Mouse (Mus musculus) left cerebral cortex, postnatal 36 days (tissue): ENCODE data around the gene Lgsn. TPM values are rescaled to one million over a fixed set of nuclear protein-coding genes. Genes with fewer than 3 reads are reported as not detected.
A peak's percentile ranks its signal among the peaks of the same experiment; 100 is the strongest.

Experiments
- DNase-seq, 2 experiments: peaks; one replicate each; pipeline ENCODE4 v3.0.0; 2021 to 2022; ENCODE audit warnings: low spot score in 2 of 2, mixed read lengths in 1 of 2
- intact Hi-C: fragments of 180-260 bp; cut with DNase I; formaldehyde crosslinking; loops from one replicate; pipeline ENCODE4 v1.15.1; 2025
- total RNA-seq, 2 experiments: library from RNA; stranded (reverse); gene quantifications; 2 replicates each; pipeline ENCODE4 v1.2.3; 2021

Gene Lgsn
- not detected for total RNA-seq

DNA sequence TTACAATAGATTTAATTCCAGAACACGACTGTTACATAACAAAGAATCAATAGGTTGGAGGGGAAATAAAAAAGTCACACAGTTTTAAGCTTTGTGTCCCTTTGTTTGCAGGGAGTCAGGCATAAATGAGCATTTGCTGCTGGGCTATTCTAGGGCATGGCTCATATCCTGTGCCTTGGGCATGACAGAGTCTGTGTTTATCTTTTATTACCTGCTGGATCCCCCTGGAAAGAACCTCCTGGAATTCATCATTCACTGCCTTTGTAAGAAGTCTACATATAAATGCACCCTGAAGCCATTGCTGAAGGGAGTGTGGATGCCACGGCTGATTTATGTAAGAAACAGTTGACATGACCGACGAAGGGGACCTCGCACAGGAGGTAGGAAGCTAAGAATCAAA, at the start of gene Lgsn:
Lgsn (plus strand) TSS at position 301 of the 400 bp plus-strand sequence.
- no peak for DNase-seq
- intact Hi-C loops: no loop called here

DNA sequence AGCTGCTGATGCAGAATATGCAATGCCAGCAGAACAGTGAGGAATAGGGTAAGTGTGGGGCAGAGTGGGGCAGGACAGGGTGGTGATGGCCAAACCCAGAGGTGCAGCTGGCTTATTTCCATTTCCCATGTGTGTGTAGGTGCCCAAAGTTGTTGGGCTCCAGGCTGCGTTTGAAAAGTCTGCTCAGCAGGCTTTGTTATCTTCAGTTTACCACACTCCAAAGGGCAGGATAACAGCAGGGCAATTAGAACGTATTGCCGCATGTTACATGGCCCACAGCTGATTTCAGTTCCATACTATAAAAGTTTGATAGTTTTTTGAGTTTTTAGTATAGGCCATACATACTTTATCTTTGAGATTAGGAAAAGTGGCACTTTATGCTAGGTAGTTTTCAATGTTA, 37.8 kb upstream of the Lgsn start:
- intact Hi-C loops: no loop called here
- no peak for DNase-seq

DNA sequence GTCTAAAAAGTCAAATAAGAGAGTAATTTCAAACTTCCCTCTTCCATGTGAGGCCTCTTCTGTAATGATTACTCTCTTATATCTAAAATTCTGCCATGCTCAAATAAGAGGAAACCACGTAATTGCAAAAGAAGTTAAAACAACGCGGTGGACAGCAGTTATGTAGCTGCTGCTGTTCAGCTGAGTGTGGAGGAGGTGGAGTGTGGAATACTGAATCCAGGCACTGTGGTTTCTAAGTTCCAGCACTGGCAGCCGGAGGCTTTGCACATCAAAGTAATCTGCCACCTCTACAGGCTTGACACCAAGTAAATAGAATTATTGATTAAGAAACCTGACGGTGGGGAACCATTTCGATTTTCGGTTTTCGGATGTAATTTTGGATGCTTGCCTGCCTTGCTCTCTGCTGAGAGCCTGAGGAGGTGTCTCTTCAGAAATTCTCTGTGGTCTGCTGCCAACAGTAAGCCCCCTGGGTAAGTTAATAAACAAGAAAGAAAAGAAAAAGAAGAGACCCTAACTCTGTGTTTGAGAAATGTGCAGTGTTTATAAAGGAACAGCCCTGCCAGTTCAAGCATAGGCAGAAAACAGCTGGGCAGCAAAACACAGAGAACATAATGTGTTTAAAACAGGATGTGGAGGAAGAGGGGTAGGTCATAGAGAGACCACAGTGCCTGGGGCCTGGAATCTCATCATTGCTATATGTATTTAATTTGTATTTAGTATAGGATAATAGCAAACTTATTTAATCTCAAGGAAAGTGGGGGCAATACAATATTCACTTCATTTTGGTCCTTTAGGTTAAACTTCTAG, 33.7 kb upstream of the Lgsn start:
- DNase-seq: no peak
- intact Hi-C loops: no loop called here

DNA sequence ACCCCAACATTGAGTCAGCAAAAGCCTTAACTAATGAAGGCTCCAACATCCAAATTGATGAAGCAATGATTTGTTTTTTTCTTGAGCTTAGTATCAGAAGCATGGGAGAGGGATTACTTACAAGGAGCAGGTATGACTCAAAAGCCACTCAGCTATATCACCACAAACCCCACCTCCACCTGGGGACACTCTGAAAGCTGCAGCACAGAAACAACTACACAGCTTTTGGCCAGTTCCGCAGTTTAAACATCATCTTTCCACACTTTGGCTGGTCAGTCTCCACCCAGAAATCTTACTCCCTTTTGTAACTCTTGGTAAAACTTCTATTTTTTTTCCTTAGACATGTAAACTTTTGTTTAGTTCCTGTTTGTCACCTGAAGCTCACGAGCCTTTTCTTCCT, 32.6 kb upstream of the Lgsn start:
- intact Hi-C loops: no loop called here
- no peak for DNase-seq

DNA sequence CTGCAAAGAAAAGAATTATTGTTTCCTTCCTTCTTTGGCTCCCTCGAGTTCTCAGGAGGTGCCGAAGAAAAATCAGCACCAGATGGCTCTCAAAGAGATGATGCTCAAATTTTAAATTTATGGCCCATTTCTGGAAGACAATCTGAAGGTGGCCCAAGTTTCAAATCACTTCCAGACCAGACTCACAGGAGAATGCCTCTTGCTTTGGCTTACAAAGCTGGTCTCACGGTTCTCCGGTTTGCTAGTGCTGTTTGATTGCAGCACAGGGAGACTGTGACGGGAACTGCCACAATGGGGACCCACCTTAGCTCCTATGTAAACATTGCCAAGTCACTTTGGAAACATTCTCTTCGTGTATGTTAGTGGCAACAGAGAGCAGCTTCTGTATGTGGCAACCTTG, 26.5 kb upstream of the Lgsn start:
- intact Hi-C loops: loop anchor here (5.0 kb wide), 1 partner anchor 372 kb away; no protein-coding TSS in a partner anchor

DNA sequence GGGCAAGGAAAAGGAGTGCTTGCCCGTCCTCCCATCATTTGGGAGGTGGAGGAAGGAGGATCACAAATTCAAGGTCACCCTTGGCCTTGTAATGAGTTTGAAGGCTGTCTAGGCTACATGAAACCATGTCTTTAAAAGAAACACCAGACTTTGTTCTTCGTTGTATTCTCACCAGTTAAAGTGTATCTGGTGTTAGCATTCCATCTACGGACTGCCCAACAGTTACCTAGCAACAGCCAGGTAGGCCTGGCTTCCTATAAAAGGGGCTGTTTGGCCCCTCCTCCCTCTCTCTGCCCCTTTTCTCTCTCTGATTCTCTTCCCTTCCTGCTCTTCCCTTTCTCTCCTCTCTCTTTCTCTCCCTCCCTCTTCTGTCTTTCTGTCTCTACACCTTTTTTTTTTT, 25.7 kb upstream of the Lgsn start:
- intact Hi-C loops: loop anchor here (5.0 kb wide), 1 partner anchor 373 kb away; no protein-coding TSS in a partner anchor
- no peak for DNase-seq

More for the DNA sequence above, 26.5 kb upstream of the Lgsn start:
- DNase-seq: peak in 1 of 2 experiments; percentile 5

DNA sequence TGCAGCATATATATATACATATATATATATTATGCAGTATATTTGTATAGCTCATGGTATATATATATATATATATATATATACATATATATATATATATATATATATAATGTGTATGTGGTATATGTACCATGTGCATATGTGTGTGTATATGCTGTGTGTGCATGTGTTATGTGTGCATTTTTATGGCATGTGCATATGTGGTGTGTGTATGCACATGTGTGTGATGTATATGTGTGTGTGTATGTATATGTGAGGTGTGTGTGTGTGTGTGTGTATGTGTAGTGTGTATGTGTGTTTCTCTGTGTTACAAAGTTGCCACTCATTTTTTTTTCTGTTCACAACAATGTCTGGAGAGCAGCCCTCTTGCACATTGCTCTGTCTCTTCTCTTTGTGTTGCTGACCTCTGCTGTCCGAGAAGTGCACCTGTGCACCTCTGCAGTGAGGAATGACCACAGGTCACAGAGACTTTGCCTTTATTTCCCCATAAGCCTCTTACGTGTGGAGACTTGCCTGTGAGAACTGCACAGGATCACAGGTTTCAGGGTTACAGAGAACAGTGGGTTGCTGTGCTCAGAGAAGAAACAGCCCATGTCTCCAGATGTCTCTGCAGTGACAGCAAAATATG, 23.3 kb upstream of the Lgsn start:
- intact Hi-C loops: loop anchor here (5.0 kb wide), 1 partner anchor 376 kb away; no protein-coding TSS in a partner anchor
- no peak for DNase-seq

DNA sequence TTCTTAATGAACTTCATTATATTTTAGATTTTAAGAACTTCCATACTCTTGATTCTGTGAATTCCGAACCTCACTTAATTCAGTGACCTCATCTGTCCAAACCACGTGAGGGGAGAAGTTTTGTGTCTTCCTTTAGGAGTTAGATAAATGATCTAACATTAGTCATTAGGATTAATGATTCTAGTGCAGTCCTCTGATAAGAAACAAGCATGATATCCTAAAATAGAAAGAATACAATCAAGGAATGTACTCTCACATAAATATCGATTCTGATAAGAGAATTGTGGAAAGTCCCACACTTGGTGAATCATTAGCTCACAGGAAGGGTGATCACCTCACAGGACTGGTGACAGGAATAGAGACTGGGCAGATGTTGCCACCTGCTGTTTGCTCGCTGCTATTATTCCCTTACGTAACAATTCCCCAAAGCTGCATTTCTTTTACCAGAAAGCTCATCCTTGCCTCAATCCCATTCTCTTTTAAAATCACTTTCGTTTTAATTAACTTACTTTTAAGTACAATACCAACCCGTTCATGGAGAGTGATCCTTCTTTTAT, 22.3 kb upstream of the Lgsn start:
- intact Hi-C loops: loop anchor here (2.0 to 5.0 kb wide), 2 partner anchors 203 to 377 kb away; no protein-coding TSS in a partner anchor
- peak; percentile 25 to 45 for DNase-seq

DNA sequence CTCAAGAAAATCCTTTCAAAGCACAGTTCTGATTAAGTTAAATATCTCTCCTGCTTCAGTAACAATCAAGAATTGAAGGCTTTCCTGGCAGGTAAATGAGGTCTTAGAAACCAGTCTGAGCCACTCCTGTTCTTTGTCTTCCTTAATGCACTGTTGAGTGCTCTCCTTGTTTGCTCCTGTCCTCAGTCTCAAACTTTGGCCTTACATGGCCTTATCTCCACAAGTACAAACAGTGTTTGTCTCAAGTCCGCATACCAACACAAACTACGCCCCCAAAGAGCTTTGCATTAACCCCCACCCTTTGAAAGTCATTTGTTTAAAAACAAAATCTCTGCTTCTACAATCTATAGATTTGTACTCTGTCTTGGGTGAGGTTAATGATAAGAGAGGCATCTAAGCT, 20.0 kb upstream of the Lgsn start:
- DNase-seq: no peak
- intact Hi-C loops: no loop called here

DNA sequence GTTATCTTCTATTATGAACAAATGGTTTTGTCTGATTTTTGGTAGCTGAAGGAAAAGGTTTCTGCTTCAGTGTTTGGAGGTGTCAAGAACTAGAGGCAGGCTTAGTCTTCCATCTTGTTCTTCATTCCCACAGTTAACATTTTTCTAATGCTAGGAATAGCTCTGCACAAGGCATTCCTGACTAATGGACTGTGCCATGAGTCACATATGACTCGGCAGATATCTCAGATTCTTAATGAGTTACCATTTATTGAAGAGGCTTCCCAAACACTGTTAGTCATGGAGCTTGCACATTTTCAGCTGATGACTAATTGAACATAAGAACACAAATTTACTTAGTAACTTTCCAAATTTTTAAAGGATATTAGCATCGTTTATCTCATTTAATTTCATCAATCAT, 19.3 kb upstream of the Lgsn start:
- DNase-seq: no peak
- intact Hi-C loops: no loop called here

DNA sequence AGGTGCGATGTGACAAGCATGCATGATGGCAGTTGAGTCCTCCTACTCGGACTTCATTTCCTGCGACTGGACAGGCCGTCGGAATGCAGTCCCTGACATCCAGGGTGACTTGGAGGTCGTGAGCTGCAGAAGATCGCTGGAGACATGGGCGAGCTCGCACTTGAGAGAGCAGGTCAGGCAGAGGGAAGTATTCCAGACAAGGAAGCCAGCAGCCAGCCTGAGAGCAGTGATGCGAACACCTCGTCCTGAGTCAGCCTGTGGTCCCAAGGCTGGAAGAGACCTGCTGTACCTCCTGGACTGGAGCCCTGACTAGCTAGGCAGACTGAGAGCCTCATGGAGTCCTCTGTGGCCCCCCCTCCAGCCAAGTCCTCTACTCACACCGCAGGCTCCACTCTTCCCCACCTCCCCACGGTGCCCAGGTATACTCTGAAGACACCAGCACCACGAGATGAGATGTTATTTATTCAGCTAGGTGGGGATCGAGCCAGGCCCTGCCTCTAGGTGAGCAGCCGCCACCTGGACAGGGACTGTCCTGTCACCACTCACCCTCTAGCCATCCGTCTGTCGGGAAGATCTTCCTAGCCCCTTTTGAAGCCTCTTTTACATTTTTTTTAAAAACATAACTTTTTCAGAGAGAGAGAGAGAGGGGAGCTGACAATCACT, 11.5 kb upstream of the Lgsn start:
- DNase-seq: no peak
- intact Hi-C loops: no loop called here

DNA sequence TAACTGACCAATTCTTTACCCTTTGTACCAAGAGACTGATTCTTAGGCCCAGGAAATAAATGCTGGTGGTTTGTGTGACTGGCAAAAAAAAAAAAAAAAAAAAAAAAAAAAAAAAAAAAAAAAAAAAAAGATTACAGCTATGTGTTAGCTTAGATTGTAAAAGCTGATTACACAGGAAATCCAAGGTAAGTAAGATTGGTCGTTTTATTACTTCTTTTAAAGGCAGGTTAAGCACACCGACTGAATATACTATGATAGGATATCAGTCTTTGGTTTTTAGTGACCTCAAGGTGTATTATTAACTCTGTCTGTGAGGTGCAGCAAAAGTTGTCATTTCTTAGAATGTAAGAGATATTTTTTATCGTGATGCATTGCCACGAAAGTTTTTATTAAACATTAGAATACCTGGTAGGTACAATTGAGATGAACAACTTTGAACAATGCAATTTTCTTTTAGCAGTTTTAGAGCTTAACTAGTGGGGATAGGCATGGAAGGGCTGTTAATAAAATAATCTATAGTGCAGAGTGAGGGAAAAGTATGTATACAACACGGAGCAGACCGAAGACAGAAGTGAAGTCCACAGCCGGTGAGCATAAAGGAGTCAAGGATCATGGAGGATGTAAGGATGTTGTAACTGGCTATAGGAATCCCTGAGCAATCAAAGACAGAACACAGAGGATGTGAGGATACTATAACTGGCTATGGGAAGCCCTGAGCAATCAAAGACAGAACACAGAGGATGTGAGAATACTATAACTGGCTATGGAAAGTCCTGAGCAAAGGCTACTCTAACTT, 10.7 kb upstream of the Lgsn start:
- no peak for DNase-seq
- intact Hi-C loops: no loop called here

DNA sequence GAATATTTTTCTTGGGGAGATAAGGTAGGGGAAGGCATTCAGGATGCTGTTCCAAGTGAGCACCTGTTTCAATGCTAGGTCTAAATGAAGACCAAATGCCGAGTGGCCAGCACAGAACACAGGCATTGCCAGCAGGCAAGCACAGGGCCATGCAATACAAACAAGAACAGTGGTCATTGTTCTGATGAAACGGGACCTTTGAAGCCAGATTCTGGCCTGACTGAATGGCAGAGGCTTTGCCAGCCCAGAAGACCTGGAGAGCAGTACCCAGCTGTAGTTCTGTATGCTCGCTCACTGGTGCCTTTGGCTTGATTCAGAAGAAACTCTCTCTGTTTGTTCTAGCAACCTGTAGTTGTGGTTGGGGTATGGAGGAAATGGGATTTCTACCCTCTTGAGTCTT, 800 bp upstream of the Lgsn start:
- intact Hi-C loops: no loop called here
- DNase-seq: no peak

DNA sequence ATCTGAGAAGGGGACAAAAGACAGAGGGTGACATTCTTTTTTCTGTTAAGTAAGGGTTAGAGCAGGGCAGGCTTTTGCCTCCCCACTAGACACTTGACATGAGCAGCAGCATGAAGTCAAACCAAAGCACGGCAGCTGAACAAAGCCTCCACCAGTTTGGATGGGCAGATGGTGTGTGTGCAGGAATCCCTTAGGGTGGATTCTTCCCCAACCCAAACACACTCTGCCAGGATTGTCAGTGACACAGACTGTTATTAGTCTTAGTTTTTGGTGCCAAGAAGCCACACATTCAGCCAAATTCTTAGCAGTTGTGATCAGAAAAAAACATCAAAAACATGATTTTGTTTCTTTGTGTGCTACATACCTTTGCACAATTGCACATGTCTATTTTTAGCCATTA, 2.1 kb downstream of the Lgsn start:
- DNase-seq: no peak
- intact Hi-C loops: no loop called here

DNA sequence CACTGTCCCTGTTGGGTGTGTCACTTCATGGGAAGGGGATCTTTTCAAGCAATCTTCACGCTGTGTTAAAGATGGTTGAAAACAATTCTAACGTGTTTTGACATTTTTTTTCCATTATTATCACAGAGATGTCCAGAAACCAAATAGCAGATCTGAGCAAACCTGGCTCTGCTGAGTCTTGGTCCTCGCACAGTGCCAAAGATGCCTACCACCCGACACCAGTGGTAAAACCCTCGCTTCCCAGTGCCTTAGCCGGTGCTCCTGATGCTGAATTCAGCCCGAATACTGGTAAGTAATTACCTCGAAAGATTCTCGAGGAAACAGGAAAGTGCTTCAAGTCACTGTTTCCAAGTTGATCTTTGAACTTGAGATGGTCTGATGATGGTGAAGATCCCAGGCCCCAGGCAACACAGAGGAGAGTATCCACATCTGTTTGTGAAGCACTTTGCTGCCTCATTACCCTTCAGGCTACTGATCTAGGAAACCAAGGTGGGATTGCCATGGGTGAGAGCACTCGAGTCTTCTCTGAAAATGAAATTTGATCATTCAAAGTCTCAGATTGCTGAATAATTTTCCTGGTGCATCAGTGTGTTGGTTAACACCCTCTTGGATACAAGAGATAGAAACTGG, 14.2 kb downstream of the Lgsn start:
- intact Hi-C loops: no loop called here

DNA sequence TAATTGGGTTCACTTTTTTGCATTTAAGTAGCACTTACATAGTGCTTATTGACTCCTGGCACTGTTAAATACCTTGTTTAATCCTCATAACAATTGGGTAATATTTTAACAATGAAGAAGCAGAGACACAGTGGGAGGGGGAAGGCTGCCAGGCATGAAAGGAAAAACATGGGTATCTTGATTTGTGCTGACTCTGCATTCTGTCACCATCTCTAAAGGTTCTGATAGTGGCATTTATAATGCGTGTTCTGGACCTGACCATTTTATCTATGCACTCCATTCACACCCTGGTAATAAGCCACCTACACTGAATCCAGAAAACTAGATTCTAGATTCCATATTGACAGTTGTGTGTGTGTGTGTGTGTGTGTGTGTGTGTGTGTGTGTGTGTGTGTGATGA, 19.4 kb downstream of the Lgsn start:
- DNase-seq: no peak

More for the DNA sequence above, 14.2 kb downstream of the Lgsn start:
- DNase-seq: no peak

DNA sequence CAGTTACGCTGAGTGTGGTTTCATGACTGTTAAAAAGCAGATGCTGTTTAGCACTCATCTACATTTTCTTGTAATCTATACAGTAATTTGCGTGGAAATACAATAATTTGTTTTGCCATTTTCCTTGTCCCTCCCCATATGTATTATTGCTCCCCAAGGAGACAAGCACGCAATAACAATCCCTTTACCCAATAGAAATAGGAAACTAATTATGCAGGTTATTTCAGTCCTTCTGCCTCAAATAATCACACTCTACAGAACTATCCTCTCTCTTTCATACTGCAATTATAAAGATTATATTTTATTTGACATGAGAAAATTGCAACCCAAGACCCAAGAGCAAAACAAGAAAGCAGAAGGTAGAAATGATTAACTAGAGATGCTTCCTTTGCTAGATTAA, 20.8 kb downstream of the Lgsn start:
- no peak for DNase-seq
- intact Hi-C loops: no loop called here

More for the DNA sequence above, 19.4 kb downstream of the Lgsn start:
- intact Hi-C loops: no loop called here

DNA sequence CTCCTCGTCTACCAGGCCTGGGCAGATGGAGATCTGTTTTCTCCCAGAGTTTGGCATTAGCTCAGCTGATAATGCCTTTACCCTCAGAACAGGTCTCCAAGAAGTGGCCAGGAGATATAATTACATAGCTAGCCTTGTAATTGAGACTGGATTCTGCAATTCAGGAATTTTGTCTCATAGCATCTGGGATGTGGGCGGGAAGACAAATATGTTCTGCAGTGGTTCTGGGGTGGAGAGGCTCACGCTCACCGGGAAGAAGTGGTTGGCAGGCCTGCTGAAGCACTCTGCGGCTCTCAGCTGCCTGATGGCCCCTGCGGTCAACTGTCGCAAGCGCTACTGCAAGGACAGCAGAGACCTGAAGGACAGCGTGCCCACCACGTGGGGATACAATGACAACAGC, 27.6 kb downstream of the Lgsn start:
- intact Hi-C loops: no loop called here
- peak; percentile 21 to 28 for DNase-seq

DNA sequence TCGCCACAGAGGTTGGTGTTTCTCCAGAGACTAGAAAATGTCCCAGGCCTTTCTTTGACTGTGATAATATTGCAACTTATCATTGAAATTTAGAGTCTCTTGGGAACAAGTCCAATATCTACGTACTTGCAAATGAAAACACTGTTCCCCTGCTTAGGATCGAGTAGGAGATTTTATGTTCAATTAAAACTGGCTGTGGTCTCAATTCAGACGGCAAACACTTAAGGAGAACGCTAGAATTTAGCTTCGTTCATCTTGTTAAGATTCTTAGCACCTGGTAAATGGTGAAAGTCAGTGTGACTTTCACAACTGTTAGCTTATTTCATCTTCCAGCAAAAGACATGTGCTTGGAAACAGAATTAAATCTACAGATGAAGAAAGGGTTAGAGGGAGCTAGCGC, 29.1 kb downstream of the Lgsn start:
- intact Hi-C loops: no loop called here
- DNase-seq: no peak
